Mouse (Mus musculus) CH12.LX (cell line): ENCODE results near the gene Recql. TPM values are rescaled to one million over a fixed set of nuclear protein-coding genes. Genes with fewer than 3 reads are reported as not detected.
A peak's percentile ranks its signal among the peaks of the same experiment; 100 is the strongest.

Source experiments
- DNase-seq: peaks from one replicate; pipeline ENCODE4 v3.0.0-alpha.2; 2013; ENCODE audit errors: extremely low read depth
- H3K27ac ChIP-seq: 2 replicates; pipeline ENCODE4 v1.5.1; 2012; ENCODE audit warnings: low read depth, mild to moderate bottlenecking, control low read depth, moderate library complexity; ENCODE audit not compliant: insufficient read depth
- H3K27me3 ChIP-seq: replicated peaks from 2 replicates; pipeline ENCODE3; 2012; ENCODE audit warnings: inconsistent platforms
- H3K36me3 ChIP-seq, 2 experiments: replicated peaks in 1 of 2; 2 replicates each; pipeline versions ENCODE3 to v1.6.1; 2012; ENCODE audit warnings: inconsistent platforms in 1 of 2, low read length in 1 of 2, mild to moderate bottlenecking in 1 of 2, mixed read lengths in 1 of 2, moderate library complexity in 1 of 2; ENCODE audit not compliant: control insufficient read depth in 1 of 2, insufficient read depth in 1 of 2
- H3K4me1 ChIP-seq, 2 experiments: 2 replicates each; pipeline ENCODE4 v1.6.1; 2012; ENCODE audit warnings: inconsistent platforms in 1 of 2, moderate library complexity in 1 of 2; ENCODE audit not compliant: insufficient read depth in 2 of 2, control insufficient read depth in 1 of 2
- H3K4me2 ChIP-seq: 2 replicates; pipeline ENCODE4 v1.6.1; 2012; ENCODE audit warnings: low read depth, mild to moderate bottlenecking, control low read depth; ENCODE audit not compliant: poor library complexity, insufficient read depth, severe bottlenecking
- H3K4me3 ChIP-seq, 3 experiments: fragments of 150-350 bp in 1 of 3; sonication (generic) in 1 of 3; replicated peaks in 1 of 3; 2 replicates each; pipeline versions ENCODE3 to v1.5.1; 2011 to 2012; ENCODE audit warnings: low read depth in 2 of 3, low read length in 2 of 3, mild to moderate bottlenecking in 2 of 3, moderate library complexity in 2 of 3, control low read depth in 1 of 3, improper control_type of control experiment in 1 of 3, inconsistent platforms in 1 of 3, mixed read lengths in 1 of 3; ENCODE audit not compliant: poor library complexity in 1 of 3
- H3K79me2 ChIP-seq: replicated peaks from 2 replicates; pipeline ENCODE4 v1.6.1; 2012; ENCODE audit warnings: mild to moderate bottlenecking, moderate library complexity; ENCODE audit not compliant: control insufficient read depth, poor library complexity, insufficient read depth, severe bottlenecking; ENCODE audit errors: extremely low read depth
- H3K9ac ChIP-seq: 2 replicates; pipeline ENCODE4 v1.6.1; 2012; ENCODE audit warnings: low read depth, mild to moderate bottlenecking, control low read depth, moderate library complexity; ENCODE audit not compliant: insufficient read depth
- H3K9me3 ChIP-seq: replicated peaks from 2 replicates; pipeline ENCODE3; 2012; ENCODE audit warnings: low read length, inconsistent platforms, mixed read lengths
- CTCF ChIP-seq, 2 experiments: IDR thresholded peaks in 1 of 2; conservative IDR thresholded peaks in 1 of 2; 2 replicates each; pipeline ENCODE4 v1.5.1; 2011 to 2012; ENCODE audit warnings: low read depth in 2 of 2, low read length in 2 of 2, improper control_type of control experiment in 1 of 2, inconsistent platforms in 1 of 2, mild to moderate bottlenecking in 1 of 2, moderate library complexity in 1 of 2
- ETS1 ChIP-seq: conservative IDR thresholded peaks from 2 replicates; pipeline ENCODE4 v1.6.1; 2012; ENCODE audit warnings: low read depth, mild to moderate bottlenecking, inconsistent platforms, low read length, improper control_type of control experiment, moderate library complexity
- GABPA ChIP-seq: IDR thresholded peaks from 2 replicates; pipeline ENCODE4 v1.6.1; 2012; ENCODE audit warnings: low read depth, low read length, improper control_type of control experiment, inconsistent platforms; ENCODE audit not compliant: insufficient replicate concordance
- HCFC1 ChIP-seq: IDR thresholded peaks from 2 replicates; pipeline ENCODE4 v1.6.1; 2012; ENCODE audit warnings: low read depth, mild to moderate bottlenecking, inconsistent platforms, low read length, improper control_type of control experiment
- KAT2A ChIP-seq: IDR thresholded peaks from 2 replicates; pipeline ENCODE4 v1.6.1; 2012; ENCODE audit warnings: low read length, improper control_type of control experiment, inconsistent platforms; ENCODE audit not compliant: insufficient replicate concordance
- MAFK ChIP-seq: IDR thresholded peaks from 2 replicates; pipeline ENCODE4 v1.6.1; 2011; ENCODE audit warnings: low read length, improper control_type of control experiment; ENCODE audit not compliant: insufficient replicate concordance
- MAZ ChIP-seq: IDR thresholded peaks from 2 replicates; pipeline ENCODE4 v1.6.1; 2012; ENCODE audit warnings: low read depth, mild to moderate bottlenecking, inconsistent platforms, low read length, improper control_type of control experiment, moderate library complexity
- MEF2A ChIP-seq: IDR thresholded peaks from 2 replicates; pipeline ENCODE4 v1.6.1; 2014; ENCODE audit warnings: low read depth, mild to moderate bottlenecking, inconsistent platforms, low read length, improper control_type of control experiment, borderline replicate concordance
- MYC ChIP-seq: IDR thresholded peaks from 2 replicates; pipeline ENCODE4 v1.6.1; 2011; ENCODE audit warnings: low read depth, mild to moderate bottlenecking, improper control_type of control experiment, low read length
- RAD21 ChIP-seq: IDR thresholded peaks from 2 replicates; pipeline ENCODE4 v1.6.1; 2011; ENCODE audit warnings: low read depth, mild to moderate bottlenecking, low read length, improper control_type of control experiment, moderate library complexity
- TBP ChIP-seq: conservative IDR thresholded peaks from 2 replicates; pipeline ENCODE4 v1.6.1; 2011; ENCODE audit warnings: low read depth, low read length, improper control_type of control experiment
- TCF12 ChIP-seq: IDR thresholded peaks from 2 replicates; pipeline ENCODE4 v1.6.1; 2014; ENCODE audit warnings: low read depth, mild to moderate bottlenecking, inconsistent platforms, low read length, improper control_type of control experiment
- USF1 ChIP-seq: IDR thresholded peaks from 2 replicates; pipeline ENCODE4 v1.6.1; 2014; ENCODE audit warnings: low read depth, mild to moderate bottlenecking, inconsistent platforms, low read length, improper control_type of control experiment
- ZC3H11A ChIP-seq: IDR thresholded peaks from 2 replicates; pipeline ENCODE4 v1.6.1; 2012; ENCODE audit warnings: low read depth, mild to moderate bottlenecking, inconsistent platforms, low read length, improper control_type of control experiment
- ZMIZ1 ChIP-seq: IDR thresholded peaks from 2 replicates; pipeline ENCODE4 v1.6.1; 2012; ENCODE audit warnings: low read depth, mild to moderate bottlenecking, inconsistent platforms, low read length, improper control_type of control experiment
- dilution Hi-C: fragments of 300-500 bp; cut with MboI; formaldehyde crosslinking; loops from 2 replicates; pipeline ENCODE4 v1.14.3; 2020; ENCODE audit warnings: low sequenced_read_pairs; ENCODE audit not compliant: extremely low pct_unique_long_range_greater_than_20kb, extremely low pct_ligation_motif_present
- in situ Hi-C: fragments of 300-500 bp; cut with MboI; formaldehyde crosslinking; loops from 3 replicates; pipeline ENCODE4 v1.14.3; 2019; ENCODE audit warnings: low sequenced_read_pairs, low pct_ligation_motif_present, low pct_unique_long_range_greater_than_20kb, mixed read lengths
- polyA plus RNA-seq: library from polyadenylated mRNA; unstranded; fragments of >175 nt; gene quantifications from 2 replicates; pipeline ENCODE4 v1.2.1, GENCODE M21; 2012; ENCODE audit warnings: low read depth; ENCODE audit not compliant: insufficient read length
- total RNA-seq, 2 experiments: library from RNA; depleted of rRNA; stranded (reverse); fragments of 300-350 nt in 1 of 2; fragments of >200 nt in 1 of 2; gene quantifications; 2 replicates each; pipeline ENCODE4 v1.2.3; 2012 to 2014

Gene Recql
- total and polyA plus RNA-seq, 3 experiments = 24.9 to 45.4 (median 44.6) TPM

DNA sequence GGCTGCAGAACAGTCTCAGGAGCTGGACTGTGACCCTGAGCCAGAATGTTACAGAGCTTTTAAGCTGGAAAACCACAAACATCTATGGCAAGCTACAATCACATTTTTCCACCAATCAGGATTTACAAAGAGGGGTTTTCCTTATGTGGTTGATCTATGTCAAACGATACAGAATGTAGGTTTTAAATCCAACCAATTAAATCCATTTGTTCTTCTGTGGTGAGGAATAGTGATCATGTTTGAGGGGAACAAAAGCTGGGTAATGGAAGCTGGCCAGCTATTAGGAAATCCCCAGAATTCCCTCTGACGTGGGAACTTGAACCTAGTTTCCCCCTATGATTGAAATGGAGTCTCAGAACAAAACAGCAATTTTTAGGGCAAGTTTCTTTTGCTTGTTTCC lies 47.9 kb downstream of the Recql start:
- Histone ChIP-seq H3K9me3 (no peaks in the 10 kb centered on the region), H3K4me3 (no peak overlapping the region), H3K79me2 (no peaks in the 10 kb centered on the region), H3K36me3 (no peaks in the 10 kb centered on the region), H3K4me1 (no peaks in the 10 kb centered on the region), H3K27me3 (peaks cover 3% of the 10 kb centered on the region), H3K4me2 (no peak overlapping the region), H3K9ac (no peak overlapping the region), H3K27ac (no peak overlapping the region)
- TF ChIP-seq ZMIZ1 (no peak), ZC3H11A (no peak), MAZ (no peak), MAFK (no peak)
- DNase-seq = no peak
- dilution Hi-C loops (no loop called here), in situ Hi-C loops (loop anchor here (25.0 kb wide), 1 partner anchor 173 kb away; the partner anchor contains the start of gene Ldhb)

DNA sequence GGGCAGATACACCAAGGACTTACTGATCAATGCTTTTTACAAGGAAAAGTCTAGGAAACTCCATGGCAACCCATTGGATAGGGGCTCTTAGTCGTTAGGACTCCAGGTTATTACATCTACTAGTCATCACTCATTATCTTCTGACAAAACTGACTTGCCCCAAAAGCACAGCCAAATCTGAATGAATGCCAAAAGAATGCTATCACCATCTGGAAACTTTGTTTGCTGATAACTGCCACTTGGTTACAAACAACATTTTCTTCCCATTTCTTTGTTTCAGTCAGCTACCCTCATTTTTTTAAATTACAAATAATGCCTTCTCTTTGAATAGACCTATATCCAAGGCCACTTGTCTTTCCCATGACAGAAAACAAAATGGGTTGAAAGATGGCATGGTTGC lies 57.7 kb downstream of the Recql start:
- in situ Hi-C loops (loop anchor here (25.0 kb wide), 1 partner anchor 183 kb away; the partner anchor contains the start of gene Ldhb), dilution Hi-C loops (no loop called here)
- TF ChIP-seq GABPA = no peak
- no peak for TF ChIP-seq HCFC1
- TF ChIP-seq MAFK = no peak
- TF ChIP-seq USF1 = no peak
- TF ChIP-seq MEF2A = no peak
- no peak for TF ChIP-seq ETS1
- TF ChIP-seq KAT2A = no peak
- no peak for TF ChIP-seq MYC
- H3K4me1 ChIP-seq = no peaks in the 10 kb centered on the region
- peaks cover 1% of the 10 kb centered on the region for H3K27me3 ChIP-seq
- H3K4me2 ChIP-seq = no peak overlapping the region
- H3K36me3 ChIP-seq = no peaks in the 10 kb centered on the region
- no peak for DNase-seq
- H3K9me3 ChIP-seq = no peaks in the 10 kb centered on the region
- no peak overlapping the region for H3K4me3 ChIP-seq
- no peaks in the 10 kb centered on the region for H3K79me2 ChIP-seq
- H3K27ac ChIP-seq = no peak overlapping the region
- no peak overlapping the region for H3K9ac ChIP-seq

DNA sequence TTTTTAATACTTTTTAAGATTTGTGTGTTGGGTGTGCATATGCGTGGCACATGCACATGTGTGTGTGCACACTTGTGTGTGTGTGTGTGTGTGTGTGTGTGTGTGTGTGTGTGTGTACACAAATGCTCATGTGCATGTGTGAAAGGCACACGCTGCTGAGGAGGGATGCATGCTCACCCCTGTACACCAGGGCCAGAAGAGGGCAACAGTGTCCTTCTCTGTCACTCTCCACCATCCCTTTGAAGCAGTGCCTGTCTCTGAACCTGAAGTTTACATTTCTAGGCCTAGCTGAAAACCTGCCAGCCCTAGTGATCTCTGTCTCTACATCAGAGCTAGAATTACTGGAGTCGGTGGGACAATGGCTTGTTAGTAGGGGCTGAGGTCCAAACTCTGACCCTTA lies 60.3 kb downstream of the Recql start:
- Histone ChIP-seq H3K4me1 (no peaks in the 10 kb centered on the region), H3K27me3 (peaks cover 1% of the 10 kb centered on the region), H3K4me2 (no peak overlapping the region), H3K36me3 (no peaks in the 10 kb centered on the region), H3K27ac (no peak overlapping the region), H3K9me3 (no peaks in the 10 kb centered on the region), H3K79me2 (no peaks in the 10 kb centered on the region), H3K4me3 (no peak overlapping the region), H3K9ac (no peak overlapping the region)
- in situ Hi-C loops = loop anchor here (25.0 kb wide), 1 partner anchor 186 kb away; the partner anchor contains the start of gene Ldhb
- dilution Hi-C loops = no loop called here
- TF ChIP-seq MYC = no peak
- TF ChIP-seq TBP = no peak
- peak; percentile 10 for TF ChIP-seq RAD21
- TF ChIP-seq TCF12 = no peak
- peak in 1 of 2 experiments; percentile 29; a peak in 2 of 4 replicates for TF ChIP-seq CTCF (conservative IDR thresholded peaks at IDR 0.05 in 1 of 2, IDR thresholded peaks at IDR 0.05 in 1 of 2; ENCODE audit: low read depth in 2 of 2, low read length in 2 of 2)
- DNase-seq = no peak
